Mouse (Mus musculus) left cerebral cortex, postnatal 14 days (tissue): ENCODE data around the gene Nanp. TPM values are rescaled to one million over a fixed set of nuclear protein-coding genes. Genes with fewer than 3 reads are reported as not detected.
A peak's percentile ranks its signal among the peaks of the same experiment; 100 is the strongest.

Experiments used
- DNase-seq, 2 experiments: peaks; one replicate each; pipeline ENCODE4 v3.0.0; 2021 to 2022; ENCODE audit warnings: low spot score in 2 of 2, mixed read lengths in 1 of 2
- intact Hi-C: fragments of 180-260 bp; cut with DNase I; formaldehyde crosslinking; loops from one replicate; pipeline ENCODE4 v1.15.1; 2025
- total RNA-seq, 2 experiments: library from RNA; stranded (reverse); gene quantifications; 2 replicates each; pipeline ENCODE4 v1.2.3; 2021

The Nanp gene
- total RNA-seq, 2 experiments from 2014 or later = 29.6 to 30.5 TPM

DNA sequence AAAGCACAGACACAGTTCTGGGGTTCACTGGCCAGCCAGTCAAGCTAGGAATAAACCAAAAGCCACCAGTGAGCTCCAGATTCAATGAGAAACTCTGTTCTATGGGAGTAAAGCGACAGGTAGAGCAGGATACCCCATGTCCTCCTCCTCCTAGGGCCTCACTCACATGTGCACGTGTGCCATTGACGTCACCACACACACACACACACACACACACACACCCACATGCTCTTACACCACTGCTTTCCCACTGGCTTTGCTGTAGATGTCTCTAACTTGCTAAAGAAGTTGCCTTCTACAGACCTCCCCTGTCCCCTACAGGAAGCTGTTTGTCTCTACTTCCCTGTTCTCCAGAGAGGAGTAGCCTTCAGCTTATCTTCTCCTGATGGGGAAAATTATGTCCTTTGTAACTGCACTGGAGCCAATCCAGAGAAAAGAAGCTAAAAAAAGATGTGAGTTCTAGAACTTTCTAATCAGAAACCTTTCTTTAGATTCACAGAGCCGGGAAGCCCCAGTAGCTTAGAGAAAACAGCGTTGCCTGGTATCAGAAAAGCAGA is 37.5 kb downstream of the Nanp start:
- intact Hi-C loops = loop anchor here (5.0 to 10.0 kb wide), 4 partner anchors 79 to 397 kb away; partner anchors contain the start of gene Apmap

DNA sequence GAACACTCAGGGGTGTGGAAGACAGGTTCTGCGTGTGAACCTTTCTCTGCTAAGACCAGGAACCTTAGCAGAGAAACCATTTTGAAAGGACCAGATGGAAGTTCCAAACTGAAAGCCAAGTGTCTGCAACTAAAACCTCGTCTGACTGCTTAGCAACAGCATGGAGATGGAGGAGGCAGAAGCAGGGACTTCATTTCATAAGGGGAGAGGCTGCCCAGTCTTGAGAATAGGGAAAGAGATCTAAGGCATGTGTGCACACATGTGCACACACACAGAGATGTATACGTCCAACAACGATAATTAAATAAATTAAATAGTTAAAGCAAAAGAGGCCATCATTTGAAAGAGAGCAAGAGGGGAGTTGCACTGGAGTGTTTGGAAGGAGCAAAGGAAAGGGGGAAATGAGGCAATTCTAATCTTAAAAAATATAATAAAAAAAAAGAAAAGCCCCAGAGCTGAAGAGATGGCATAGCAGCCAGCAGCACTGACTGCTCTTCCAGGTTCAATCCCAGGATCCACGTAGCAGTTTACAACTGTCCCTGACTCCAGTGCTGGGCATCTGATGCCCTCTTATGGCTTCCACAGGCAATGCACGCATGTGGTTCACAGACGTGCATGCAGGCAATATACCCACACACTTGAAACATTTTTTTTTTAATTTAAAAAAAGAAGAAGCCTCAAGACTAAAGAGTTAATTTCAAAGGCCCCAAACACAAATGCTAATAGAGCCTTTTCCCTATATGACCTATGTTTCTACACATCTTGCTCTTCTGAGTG is 38.6 kb downstream of the Nanp start:
- DNase-seq = peak; percentile 72 to 86
- intact Hi-C loops = loop anchor here (5.0 to 10.0 kb wide), 4 partner anchors 78 to 396 kb away; partner anchors contain the start of gene Apmap

More for the DNA sequence above, 37.5 kb downstream of the Nanp start:
- DNase-seq = no peak

DNA sequence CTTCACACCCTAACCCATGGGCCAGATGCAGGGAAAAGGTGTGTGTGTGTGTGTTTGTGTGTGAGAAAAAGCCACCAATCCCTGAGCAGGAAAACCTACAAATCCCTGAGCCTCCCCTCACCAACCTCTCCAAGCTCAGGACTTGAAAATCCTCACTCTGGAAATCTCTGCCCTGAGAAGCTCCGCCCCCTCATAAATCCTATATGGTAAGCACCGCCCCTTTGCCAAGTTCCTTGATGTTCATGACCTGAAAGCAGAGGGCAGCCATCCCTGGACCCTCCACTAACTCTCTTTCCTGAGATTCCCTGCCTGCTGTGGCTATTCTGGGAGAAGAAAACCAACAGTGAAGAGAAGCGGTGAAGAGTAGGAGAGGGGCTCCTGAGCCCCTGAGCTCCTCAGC is 40.2 kb downstream of the Nanp start:
- intact Hi-C loops = no loop called here
- no peak for DNase-seq

DNA sequence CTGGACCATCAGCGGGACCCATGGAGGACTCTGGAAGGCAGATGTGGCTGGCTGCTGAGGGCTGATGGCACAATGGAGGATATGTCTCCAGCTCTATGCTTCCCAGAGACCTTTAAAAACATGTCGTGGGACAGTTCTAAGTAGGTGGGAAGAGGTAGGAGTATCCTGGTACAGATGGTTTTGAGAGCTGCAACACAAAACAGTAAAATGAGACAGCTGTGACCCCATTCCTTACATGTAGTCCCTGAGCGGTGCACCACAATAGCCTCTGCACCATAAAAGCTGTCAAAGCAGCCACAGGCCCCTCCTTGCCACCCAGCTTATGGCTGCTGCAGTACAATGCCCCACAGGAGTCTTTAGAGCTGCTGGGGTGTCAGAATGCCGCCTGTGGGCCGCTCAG is 41.6 kb downstream of the Nanp start:
- peak in 1 of 2 experiments; percentile 47 for DNase-seq
- intact Hi-C loops = no loop called here

DNA sequence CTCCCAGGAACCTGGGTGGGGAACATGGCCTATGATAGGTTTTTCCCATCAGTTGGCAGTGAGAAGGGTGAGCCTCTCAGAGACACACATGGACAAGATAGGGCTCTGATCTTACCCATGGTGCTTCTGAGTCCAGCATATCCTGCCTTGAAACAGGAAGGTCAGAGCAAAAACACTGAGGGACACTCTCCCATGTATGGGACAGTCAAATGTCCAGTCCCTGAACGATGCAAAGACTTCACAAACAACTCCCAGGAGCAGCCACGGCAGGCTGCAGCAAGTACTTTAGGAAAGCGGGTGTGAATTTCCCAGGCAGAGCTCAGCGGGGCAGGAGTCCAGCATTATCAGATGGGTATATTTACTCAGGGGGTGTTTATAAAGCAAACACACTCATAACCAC is 43.9 kb downstream of the Nanp start:
- no peak for DNase-seq
- intact Hi-C loops = no loop called here

GRCm38 (mm10) chr2:150991050-150991449 is 48.1 kb downstream of the Nanp start:
- no peak for DNase-seq
- intact Hi-C loops = no loop called here

GRCm38 (mm10) chr2:150990506-150990905 is 48.7 kb downstream of the Nanp start:
- intact Hi-C loops = no loop called here

GRCm38 (mm10) chr2:150985359-150985758 is 53.8 kb downstream of the Nanp start:
- intact Hi-C loops = no loop called here
- no peak for DNase-seq

More at GRCm38 (mm10) chr2:150990506-150990905, 48.7 kb downstream of the Nanp start:
- DNase-seq = no peak

DNA sequence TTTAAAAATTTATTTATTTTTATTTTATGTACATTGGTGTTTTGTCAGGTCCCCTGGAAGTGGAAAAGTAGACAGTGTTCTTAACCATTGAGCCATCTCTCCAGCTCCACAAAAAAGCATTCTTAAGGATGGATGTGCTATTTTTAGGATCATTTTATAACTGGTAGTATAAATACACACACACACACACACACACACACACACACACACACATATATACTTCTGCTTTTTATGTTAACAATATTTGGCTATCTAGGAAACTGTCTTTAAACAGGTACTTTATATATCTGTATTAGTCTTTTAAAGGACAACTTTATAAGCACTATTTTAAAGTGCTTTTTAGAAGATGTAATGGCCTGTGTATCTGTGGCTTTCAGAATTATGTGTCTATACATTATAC is 57.1 kb downstream of the Nanp start:
- intact Hi-C loops = no loop called here

GRCm38 (mm10) chr2:150981524-150981923 is 57.7 kb downstream of the Nanp start:
- no peak for DNase-seq
- intact Hi-C loops = no loop called here

More for the DNA sequence above, 57.1 kb downstream of the Nanp start:
- DNase-seq = no peak

- intact Hi-C loops = no loop called here
- no peak for DNase-seq
These were observed 59.2 kb downstream of the Nanp start for GRCm38 (mm10) chr2:150979861-150980620.

Other genes with a start within 250 kb of the Nanp start
- 100 to 1,000 TPM; 241 to 246 TPM for gene Abhd12, start 134.7 kb downstream of the Nanp start, total RNA-seq
- 1 to 10 TPM; 1.5 to 2.1 TPM for gene Gins1, start 134.0 kb downstream of the Nanp start, total RNA-seq
- 1 to 10 TPM; 5.2 to 5.8 TPM for gene Ninl, start within 50 bp of the Nanp start, total RNA-seq
- gene Gm14151, start 53.0 kb upstream of the Nanp start, total RNA-seq = not detected
- gene Gm14147, start 58.8 kb upstream of the Nanp start, total RNA-seq = not detected